Mouse (Mus musculus): ENCODE measurements at regions not wholly inside any gene's neighbourhood (a gene's known extent, or its start where the extent isn't known, plus 50 kb on each side); places are given as distances from the start of the nearest gene placed in this dataset.

DNA sequence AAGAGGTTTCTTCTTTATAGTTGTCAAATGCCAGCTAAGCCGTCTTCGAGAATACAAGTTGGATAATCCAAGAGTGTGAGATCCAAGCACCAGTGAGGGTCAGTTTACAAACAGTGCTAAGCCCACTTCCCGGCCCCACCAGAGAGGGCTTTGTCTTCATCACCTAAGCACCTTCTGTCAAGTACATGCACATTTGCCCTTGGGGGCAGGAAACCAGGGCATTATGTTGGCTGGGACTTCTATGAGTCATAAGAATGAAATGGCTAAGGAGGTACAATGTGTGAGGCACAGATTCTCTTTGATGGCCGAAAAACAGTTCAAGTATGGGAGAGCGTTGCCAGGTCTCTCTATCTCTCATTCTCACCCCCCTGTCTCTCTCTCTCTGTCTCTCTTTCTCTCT lies 387.1 kb downstream of the Nedd1 start:
- in situ Hi-C loops (cut with MboI, MseI) = no loop called here

GRCm38 (mm10) chr10:92333869-92334268 lies 388.4 kb downstream of the Nedd1 start:
- in situ Hi-C loops (cut with MboI, MseI) = no loop called here

GRCm38 (mm10) chr10:92333042-92333774 lies 389.0 kb downstream of the Nedd1 start:
- in situ Hi-C loops (cut with MboI, MseI) = no loop called here

DNA sequence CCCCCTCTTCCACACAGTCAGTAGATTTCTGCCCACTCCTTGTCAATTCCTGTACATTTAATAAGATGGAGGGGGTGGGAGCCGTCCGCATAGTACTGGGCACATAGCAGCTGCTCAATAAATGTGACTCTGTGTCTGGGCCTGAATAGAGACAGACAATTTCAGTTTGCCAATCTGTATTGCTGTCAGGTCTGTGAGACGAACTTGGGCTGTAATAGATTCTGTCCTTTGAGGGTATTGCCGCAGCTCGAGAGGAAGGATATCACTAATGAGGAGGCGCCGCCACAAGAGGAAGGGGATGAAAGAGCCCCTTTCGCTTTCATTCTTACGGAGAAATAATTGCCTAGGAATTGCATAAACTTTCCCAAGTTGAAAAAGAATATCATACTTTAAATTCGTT lies 392.1 kb downstream of the Nedd1 start:
- in situ Hi-C loops (cut with MboI, MseI) = no loop called here

GRCm38 (mm10) chr10:92329661-92330060 lies 392.6 kb downstream of the Nedd1 start:
- in situ Hi-C loops (cut with MboI, MseI) = no loop called here

GRCm38 (mm10) chr10:92325284-92325989 lies 396.8 kb downstream of the Nedd1 start:
- in situ Hi-C loops (cut with MboI, MseI) = no loop called here

DNA sequence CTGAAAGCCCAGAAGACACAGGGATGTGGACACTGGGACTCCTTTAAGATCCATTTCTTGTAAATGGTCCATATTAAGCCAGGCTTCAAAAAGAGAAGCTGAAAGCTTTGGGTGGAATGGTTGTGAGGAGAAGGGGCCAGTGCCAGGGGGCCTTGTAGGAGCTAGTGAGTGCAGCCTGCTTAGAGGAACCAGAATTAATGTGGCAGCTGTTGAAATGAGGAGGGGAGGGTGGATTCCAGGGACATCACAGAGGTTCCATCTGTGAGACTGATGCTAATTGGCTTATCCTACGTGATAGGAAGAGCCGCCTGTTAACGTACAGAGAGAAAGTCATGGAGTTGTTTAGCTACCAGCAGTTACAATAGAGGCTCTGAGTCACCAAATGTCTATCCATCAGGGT lies 407.6 kb downstream of the Nedd1 start:
- in situ Hi-C loops (cut with MboI, MseI) = loop anchor here (25.0 kb wide), 1 partner anchor 698 kb away; no protein-coding TSS in a partner anchor

DNA sequence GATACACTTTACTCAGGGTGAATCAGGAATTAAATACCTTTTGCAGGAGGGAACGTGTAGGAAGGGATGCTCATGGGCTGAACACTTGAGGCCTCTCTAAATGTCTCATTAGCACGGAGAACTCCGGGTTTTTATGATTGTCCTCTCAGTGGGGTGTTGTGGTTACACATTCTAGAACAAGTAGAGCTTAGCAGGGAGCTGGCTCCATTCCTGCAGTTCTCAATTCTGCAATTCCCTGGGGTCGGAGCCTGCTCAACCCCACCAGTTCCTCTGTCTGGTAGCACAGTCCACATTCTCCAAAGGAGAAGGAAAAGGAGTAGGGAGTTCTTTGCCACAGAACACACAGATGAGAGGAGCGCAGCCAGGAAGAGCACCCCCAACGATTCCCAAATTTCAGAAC lies 409.9 kb downstream of the Nedd1 start:
- in situ Hi-C loops (cut with MboI, MseI) = loop anchor here (25.0 kb wide), 1 partner anchor 700 kb away; no protein-coding TSS in a partner anchor

DNA sequence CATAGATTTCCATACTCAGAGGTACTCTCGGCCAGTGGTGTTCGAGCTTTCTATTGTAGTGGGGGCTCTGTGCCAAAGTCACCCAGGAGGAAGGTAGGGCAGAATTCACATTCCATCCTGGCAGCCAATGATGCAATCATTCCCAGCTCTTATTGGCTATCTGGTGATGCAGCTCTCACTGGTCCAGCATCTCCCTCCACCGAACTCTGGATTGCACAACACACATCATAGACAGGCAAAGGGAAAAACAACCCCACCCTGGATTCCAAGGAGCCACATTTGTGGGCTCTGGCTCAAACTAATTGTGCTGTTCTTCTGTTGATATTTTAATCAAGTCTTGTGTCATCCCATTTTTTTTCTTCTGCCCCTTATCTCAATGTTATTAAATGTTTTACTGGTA lies 413.6 kb downstream of the Nedd1 start:
- in situ Hi-C loops (cut with MboI, MseI) = loop anchor here (25.0 kb wide), 1 partner anchor 704 kb away; no protein-coding TSS in a partner anchor

- in situ Hi-C loops (cut with MboI, MseI) = loop anchor here (25.0 kb wide), 1 partner anchor 704 kb away; no protein-coding TSS in a partner anchor
Observed at GRCm38 (mm10) chr10:92307861-92308260, 414.4 kb downstream of the Nedd1 start.

GRCm38 (mm10) chr10:92298693-92299092 lies 423.5 kb downstream of the Nedd1 start:
- in situ Hi-C loops (cut with MboI, MseI) = no loop called here

GRCm38 (mm10) chr10:92296837-92297236 lies 425.4 kb downstream of the Nedd1 start:
- in situ Hi-C loops (cut with MboI, MseI) = no loop called here

GRCm38 (mm10) chr10:92296303-92296702 lies 425.9 kb downstream of the Nedd1 start:
- in situ Hi-C loops (cut with MboI, MseI) = no loop called here

- in situ Hi-C loops (cut with MboI, MseI) = no loop called here
Observed at GRCm38 (mm10) chr10:92293261-92293660, 429.0 kb downstream of the Nedd1 start.

DNA sequence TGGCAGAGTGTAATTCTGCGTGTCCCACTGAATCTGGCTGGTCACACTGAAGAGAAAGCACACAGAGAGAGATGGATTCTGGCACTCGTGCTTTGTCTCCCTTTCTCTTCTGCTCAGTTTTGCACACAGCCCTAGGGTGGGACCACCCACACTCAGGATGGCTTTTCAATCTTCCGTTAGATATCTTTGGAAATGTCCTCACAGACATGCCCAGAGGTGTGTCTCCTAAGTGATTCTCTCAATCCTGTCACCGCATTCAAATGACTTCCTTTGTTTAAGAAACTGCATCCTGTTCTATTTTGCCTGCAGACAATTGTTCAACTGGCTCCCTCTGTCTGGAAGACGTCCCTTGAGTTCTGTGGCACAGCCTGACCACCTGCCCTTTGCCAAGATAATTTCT lies 433.0 kb downstream of the Nedd1 start:
- in situ Hi-C loops (cut with MboI, MseI) = no loop called here

GRCm38 (mm10) chr10:92284231-92284630 lies 438.0 kb downstream of the Nedd1 start:
- in situ Hi-C loops (cut with MboI, MseI) = no loop called here

DNA sequence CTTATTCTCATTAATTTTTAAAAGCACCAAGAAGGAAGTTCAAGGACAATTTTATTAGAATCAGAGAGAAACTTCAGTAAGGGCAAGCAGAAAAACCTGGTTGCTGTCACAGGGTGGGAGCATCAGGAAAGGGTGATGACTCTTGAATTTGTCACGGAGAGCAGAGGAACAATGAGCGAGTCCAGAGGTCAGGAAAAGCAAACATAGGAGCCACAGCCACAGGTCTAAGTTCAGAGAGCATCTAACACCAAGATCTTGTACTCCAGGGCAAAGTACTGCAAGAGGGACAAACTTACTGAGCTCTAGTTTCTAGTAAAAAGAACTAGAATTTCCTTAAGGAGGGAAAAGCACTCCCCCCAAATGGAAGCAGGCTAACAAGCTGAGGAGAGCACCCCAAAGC lies 444.2 kb downstream of the Nedd1 start:
- in situ Hi-C loops (cut with MboI, MseI) = no loop called here

GRCm38 (mm10) chr10:92257815-92258214 lies 464.4 kb downstream of the Nedd1 start:
- in situ Hi-C loops (cut with MboI, MseI) = no loop called here

DNA sequence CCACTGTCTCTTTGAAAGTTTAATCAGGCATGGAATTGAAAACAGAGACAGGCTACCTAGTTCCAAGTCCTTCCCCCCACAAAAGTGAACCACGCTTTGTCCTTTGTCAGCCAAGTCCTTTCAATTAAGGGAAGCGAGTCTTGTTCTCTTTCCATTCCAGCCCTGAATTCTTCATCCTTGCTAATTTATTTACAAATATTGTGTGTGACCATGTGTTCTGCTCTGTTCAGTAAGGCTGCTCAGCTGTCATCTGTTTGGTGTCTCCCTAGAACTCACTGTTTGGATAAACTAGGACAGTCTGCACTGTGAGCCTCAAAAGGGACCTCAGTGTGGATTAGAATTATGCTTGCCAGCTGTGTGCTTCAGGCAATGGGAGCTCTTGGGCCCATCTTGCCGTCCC lies 473.6 kb downstream of the Nedd1 start:
- in situ Hi-C loops (cut with MboI, MseI) = no loop called here

GRCm38 (mm10) chr10:92247449-92247805 lies 474.8 kb downstream of the Nedd1 start:
- in situ Hi-C loops (cut with MboI, MseI) = no loop called here

DNA sequence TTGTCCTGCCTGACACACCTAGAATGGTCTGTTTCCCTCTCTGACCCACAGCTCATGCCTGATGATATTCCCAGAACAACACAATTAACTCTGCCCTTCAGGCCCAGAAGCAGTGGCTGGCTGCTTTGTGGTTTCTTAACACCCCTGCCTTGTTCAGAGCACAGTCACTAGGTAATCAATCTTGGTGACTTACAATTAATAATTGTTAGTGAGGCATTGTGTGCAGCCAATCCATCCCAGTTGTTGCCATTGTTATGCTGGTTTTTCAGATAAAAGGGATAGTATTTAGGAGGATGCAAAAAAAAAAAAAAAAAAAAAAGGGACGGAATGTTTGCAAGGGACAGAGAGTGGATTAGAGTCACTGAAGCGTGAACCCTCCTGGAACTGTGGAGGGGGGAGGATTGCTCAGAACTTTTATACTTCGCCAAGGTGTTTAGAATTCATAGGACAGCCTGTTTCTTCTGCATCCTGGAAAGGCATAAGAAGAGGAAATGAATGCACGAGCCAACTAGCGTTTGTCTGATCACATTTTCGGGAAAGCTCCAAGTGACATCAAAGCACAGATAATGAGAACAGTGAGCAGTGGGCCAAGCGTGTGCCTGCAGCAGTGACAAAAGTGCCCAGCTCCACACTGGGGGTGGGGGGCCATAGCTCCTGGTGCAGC lies 475.3 kb downstream of the Nedd1 start:
- in situ Hi-C loops (cut with MboI, MseI) = no loop called here

DNA sequence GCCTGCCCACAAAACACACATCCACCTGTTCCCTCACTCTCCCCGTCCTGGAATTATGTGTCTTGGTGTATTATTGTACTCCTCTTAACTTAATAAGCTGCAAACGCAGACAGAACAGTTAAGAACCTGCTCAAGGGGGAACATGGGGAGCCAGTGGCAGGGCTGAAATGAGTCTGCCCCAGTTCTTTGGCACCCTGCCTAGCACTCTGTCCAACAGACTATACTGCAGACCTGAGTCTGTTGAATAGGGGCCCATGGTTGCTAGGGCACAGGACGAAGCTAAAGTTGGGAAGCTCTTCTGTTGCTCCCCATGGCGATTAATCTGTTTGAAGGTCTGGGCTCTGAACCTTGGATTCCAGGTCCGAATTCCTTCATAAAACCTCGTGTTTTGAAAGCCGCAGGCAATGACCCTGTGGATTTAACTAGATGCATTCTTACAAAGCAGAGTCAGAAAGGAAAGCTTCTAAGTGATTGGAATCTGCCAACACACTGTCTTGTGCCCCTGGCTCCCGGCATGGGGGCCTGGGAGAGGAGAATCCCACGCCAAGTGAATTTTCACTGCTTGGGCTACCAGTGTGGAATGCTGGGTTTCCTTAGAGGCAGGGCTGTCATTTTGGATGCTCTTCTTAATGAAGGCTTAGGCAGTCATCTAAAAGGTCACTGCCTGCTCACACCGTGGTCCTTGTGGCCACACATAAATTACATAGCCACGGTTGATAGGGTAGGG lies 479.3 kb downstream of the Nedd1 start:
- in situ Hi-C loops (cut with MboI, MseI) = no loop called here
